Mouse (Mus musculus): ENCODE data around the gene Sh3rf3. TPM values are rescaled to one million over a fixed set of nuclear protein-coding genes. Genes with fewer than 3 reads are reported as not detected.

Sh3rf3 gene
- polyA plus RNA-seq, 1 experiment from 2014 or later = 2.0 TPM

GRCm38 (mm10) chr10:58843100-58843499 is 29.9 kb downstream of the Sh3rf3 start:
- no peak; the same call in 1 of the 2 replicates for TF ChIP-seq EP300 (IDR thresholded peaks at IDR 0.05)
- TF ChIP-seq CTCF (IDR thresholded peaks at IDR 0.05) = peak; percentile 41
- Histone ChIP-seq H3K4me2 (replicated peaks; ENCODE audit: low read depth, low read length) (no peak overlapping the region), H3K9me3 (ENCODE audit: low read length) (no peaks in the 10 kb centered on the region), H3K36me3 (ENCODE audit: insufficient read depth, low read length) (no peaks in the 10 kb centered on the region), H3K9ac (replicated peaks; ENCODE audit: low read depth) (no peak overlapping the region), H3K27me3 (replicated peaks; ENCODE audit: insufficient read depth, low read length) (no peaks in the 10 kb centered on the region), H3K27ac (ENCODE audit: low read length) (no peak overlapping the region), H3K4me3 (ENCODE audit: low read depth, low read length) (no peak overlapping the region), H3K4me1 (ENCODE audit: insufficient read depth, low read depth, low read length) (no peaks in the 10 kb centered on the region)
- 57% methylated on average over 8 of the region's 8 CpGs for WGBS
- DNase-seq (ENCODE audit: low spot score) = peak; percentile 14
- ATAC-seq = peak; percentile 72

GRCm38 (mm10) chr10:58848127-58848526 is 35.0 kb downstream of the Sh3rf3 start:
- 82% methylated on average over 5 of the region's 5 CpGs for WGBS
- TF ChIP-seq EP300 (IDR thresholded peaks at IDR 0.05) (no peak), CTCF (IDR thresholded peaks at IDR 0.05) (no peak)
- DNase-seq (ENCODE audit: low spot score) = no peak

GRCm38 (mm10) chr10:58848536-58848935 is 35.4 kb downstream of the Sh3rf3 start:
- 79% methylated on average over 6 of the region's 6 CpGs for WGBS
- no peak for DNase-seq (ENCODE audit: low spot score)

More at GRCm38 (mm10) chr10:58848127-58848526, 35.0 kb downstream of the Sh3rf3 start:
- no peaks in the 10 kb centered on the region for H3K4me1 ChIP-seq (ENCODE audit: insufficient read depth, low read depth, low read length)
- H3K27me3 ChIP-seq (replicated peaks; ENCODE audit: insufficient read depth, low read length) = no peaks in the 10 kb centered on the region
- ATAC-seq = no peak
- no peak overlapping the region for H3K9ac ChIP-seq (replicated peaks; ENCODE audit: low read depth)
- H3K4me2 ChIP-seq (replicated peaks; ENCODE audit: low read depth, low read length) = no peak overlapping the region
- H3K36me3 ChIP-seq (ENCODE audit: insufficient read depth, low read length) = no peaks in the 10 kb centered on the region
- no peaks in the 10 kb centered on the region for H3K9me3 ChIP-seq (ENCODE audit: low read length)
- H3K4me3 ChIP-seq (ENCODE audit: low read depth, low read length) = no peak overlapping the region
- H3K27ac ChIP-seq (ENCODE audit: low read length) = no peak overlapping the region

GRCm38 (mm10) chr10:58854548-58855198 is 41.5 kb downstream of the Sh3rf3 start:
- Histone ChIP-seq H3K36me3 (ENCODE audit: insufficient read depth, low read length) (no peaks in the 10 kb centered on the region), H3K4me1 (ENCODE audit: insufficient read depth, low read depth, low read length) (peaks cover 6% of the 10 kb centered on the region; the same call in 1 of the 2 replicates), H3K9me3 (ENCODE audit: low read length) (no peaks in the 10 kb centered on the region), H3K4me2 (replicated peaks; ENCODE audit: low read depth, low read length) (peak overlapping the region; percentile 33), H3K27ac (ENCODE audit: low read length) (peak overlapping the region; percentile 39), H3K4me3 (ENCODE audit: low read depth, low read length) (no peak overlapping the region), H3K9ac (replicated peaks; ENCODE audit: low read depth) (no peak overlapping the region), H3K27me3 (replicated peaks; ENCODE audit: insufficient read depth, low read length) (no peaks in the 10 kb centered on the region)
- ATAC-seq (peak; percentile 95), DNase-seq (ENCODE audit: low spot score) (peak; percentile 86)
- peak; percentile 75; the same call in 1 of the 2 replicates for TF ChIP-seq EP300 (IDR thresholded peaks at IDR 0.05)
- no peak for TF ChIP-seq CTCF (IDR thresholded peaks at IDR 0.05)
- 8% methylated on average over 14 of the region's 14 CpGs for WGBS

More at GRCm38 (mm10) chr10:58848536-58848935, 35.4 kb downstream of the Sh3rf3 start:
- no peaks in the 10 kb centered on the region for H3K4me1 ChIP-seq (ENCODE audit: insufficient read depth, low read depth, low read length)
- no peak overlapping the region for H3K27ac ChIP-seq (ENCODE audit: low read length)
- H3K27me3 ChIP-seq (replicated peaks; ENCODE audit: insufficient read depth, low read length) = no peaks in the 10 kb centered on the region
- H3K36me3 ChIP-seq (ENCODE audit: insufficient read depth, low read length) = no peaks in the 10 kb centered on the region
- TF ChIP-seq EP300 (IDR thresholded peaks at IDR 0.05) = no peak
- TF ChIP-seq CTCF (IDR thresholded peaks at IDR 0.05) = no peak
- H3K4me2 ChIP-seq (replicated peaks; ENCODE audit: low read depth, low read length) = no peak overlapping the region
- H3K4me3 ChIP-seq (ENCODE audit: low read depth, low read length) = no peak overlapping the region
- no peak overlapping the region for H3K9ac ChIP-seq (replicated peaks; ENCODE audit: low read depth)
- H3K9me3 ChIP-seq (ENCODE audit: low read length) = no peaks in the 10 kb centered on the region
- no peak for ATAC-seq

- H3K9me3 ChIP-seq (ENCODE audit: low read length) = no peaks in the 10 kb centered on the region
- WGBS = 27% methylated on average over 5 of the region's 5 CpGs
- no peak for TF ChIP-seq CTCF (IDR thresholded peaks at IDR 0.05)
- no peak for TF ChIP-seq EP300 (IDR thresholded peaks at IDR 0.05)
- DNase-seq (ENCODE audit: low spot score) (peak; percentile 48), ATAC-seq (peak; percentile 73)
- H3K4me3 ChIP-seq (ENCODE audit: low read depth, low read length) = no peak overlapping the region
- H3K4me1 ChIP-seq (ENCODE audit: insufficient read depth, low read depth, low read length) = peaks cover 6% of the 10 kb centered on the region; the same call in 1 of the 2 replicates
- peak overlapping the region; percentile 39 for H3K27ac ChIP-seq (ENCODE audit: low read length)
- H3K4me2 ChIP-seq (replicated peaks; ENCODE audit: low read depth, low read length) = no peak overlapping the region
- no peak overlapping the region for H3K9ac ChIP-seq (replicated peaks; ENCODE audit: low read depth)
- H3K27me3 ChIP-seq (replicated peaks; ENCODE audit: insufficient read depth, low read length) = no peaks in the 10 kb centered on the region
- H3K36me3 ChIP-seq (ENCODE audit: insufficient read depth, low read length) = no peaks in the 10 kb centered on the region
Measured at GRCm38 (mm10) chr10:58855199-58855751, 42.1 kb downstream of the Sh3rf3 start.

GRCm38 (mm10) chr10:58855814-58856213 is 42.7 kb downstream of the Sh3rf3 start:
- TF ChIP-seq CTCF (IDR thresholded peaks at IDR 0.05) (no peak), EP300 (IDR thresholded peaks at IDR 0.05) (no peak)
- H3K4me3 ChIP-seq (ENCODE audit: low read depth, low read length) = no peak overlapping the region
- WGBS = 34% methylated on average over 9 of the region's 9 CpGs
- H3K4me1 ChIP-seq (ENCODE audit: insufficient read depth, low read depth, low read length) = peaks cover 6% of the 10 kb centered on the region; the same call in 1 of the 2 replicates
- no peaks in the 10 kb centered on the region for H3K27me3 ChIP-seq (replicated peaks; ENCODE audit: insufficient read depth, low read length)
- no peak overlapping the region for H3K27ac ChIP-seq (ENCODE audit: low read length)
- DNase-seq (ENCODE audit: low spot score) (no peak), ATAC-seq (no peak)
- H3K9ac ChIP-seq (replicated peaks; ENCODE audit: low read depth) = no peak overlapping the region
- no peak overlapping the region for H3K4me2 ChIP-seq (replicated peaks; ENCODE audit: low read depth, low read length)
- H3K36me3 ChIP-seq (ENCODE audit: insufficient read depth, low read length) = no peaks in the 10 kb centered on the region
- H3K9me3 ChIP-seq (ENCODE audit: low read length) = no peaks in the 10 kb centered on the region
